Mouse (Mus musculus) forebrain, embryonic 13.5 days (tissue): ENCODE measurements around the gene Endov. TPM values are rescaled to one million over a fixed set of nuclear protein-coding genes. Genes with fewer than 3 reads are reported as not detected.

Experiments used
- ATAC-seq: fragments of 200-750 bp; cut with Nextera tagmentation; 2 replicates; pipeline ENCODE4 v1.8.0; 2017
- H3K27ac ChIP-seq: fragments of 300-500 bp; sonication (generic); 2 replicates; pipeline ENCODE4 v1.5.1; 2015; ENCODE audit warnings: inconsistent platforms, mild to moderate bottlenecking, moderate library complexity
- H3K27me3 ChIP-seq: fragments of 300-500 bp; sonication (generic); 2 replicates; pipeline ENCODE4 v1.6.1; 2015; ENCODE audit warnings: mild to moderate bottlenecking, inconsistent platforms
- H3K36me3 ChIP-seq: fragments of 300-500 bp; sonication (generic); 2 replicates; pipeline ENCODE4 v1.6.1; 2015; ENCODE audit warnings: mild to moderate bottlenecking, inconsistent platforms; ENCODE audit not compliant: poor library complexity, severe bottlenecking
- H3K4me1 ChIP-seq: fragments of 300-500 bp; sonication (generic); 2 replicates; pipeline ENCODE4 v1.6.1; 2015; ENCODE audit warnings: inconsistent platforms
- H3K4me2 ChIP-seq: fragments of 300-500 bp; sonication (generic); 2 replicates; pipeline ENCODE4 v1.6.1; 2015; ENCODE audit warnings: inconsistent platforms, mild to moderate bottlenecking, moderate library complexity
- H3K4me3 ChIP-seq: fragments of 300-500 bp; sonication (generic); 2 replicates; pipeline ENCODE4 v1.5.1; 2015; ENCODE audit warnings: mild to moderate bottlenecking, inconsistent platforms
- H3K9ac ChIP-seq: fragments of 300-500 bp; sonication (generic); 2 replicates; pipeline ENCODE4 v1.6.1; 2015; ENCODE audit warnings: mild to moderate bottlenecking, inconsistent platforms
- H3K9me3 ChIP-seq: fragments of 300-500 bp; sonication (generic); replicated peaks from 2 replicates; pipeline ENCODE4 v1.6.1; 2016; ENCODE audit warnings: inconsistent platforms
- WGBS: fragments of 180-500 bp; shearing (Covaris S2); methylation state at CpG from one replicate; pipeline ENCODE4 v1.1.7; 2015; 5-methylcytosine and 5-hydroxymethylcytosine counted together
- polyA plus RNA-seq: library from polyadenylated mRNA; unstranded; fragments of >200 nt; fragmentation: Nextera tagmentation; extraction: Ambion mirVana; gene quantifications from 2 replicates; pipeline ENCODE4 v1.2.1, GENCODE M21; 2015

Gene Endov
- polyA plus RNA-seq, 1 experiment from 2014 or later = 18.7 TPM

DNA sequence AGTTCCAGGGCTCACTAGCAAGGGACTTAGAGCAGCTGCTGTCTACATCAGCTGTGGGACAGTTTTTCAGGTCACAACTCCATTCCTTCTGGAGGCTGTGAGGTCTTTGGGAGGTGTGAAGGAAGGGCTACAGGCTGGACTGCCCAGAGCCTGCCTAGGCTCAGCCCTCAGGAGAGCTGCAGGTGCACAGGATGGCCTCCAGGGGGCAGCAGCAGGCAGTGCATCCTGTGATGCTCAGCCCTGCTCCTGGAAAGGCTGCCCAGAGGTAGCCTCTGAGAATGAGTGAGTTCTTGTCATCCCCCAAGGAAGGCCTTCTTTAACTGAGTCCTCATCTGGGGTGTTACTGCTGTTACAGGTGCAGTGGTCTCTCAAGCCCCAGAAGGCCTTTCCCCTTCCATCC, 12.5 kb downstream of the Endov start:
- no peak overlapping the region for H3K27ac ChIP-seq
- no peak overlapping the region for H3K4me2 ChIP-seq
- peaks cover 87% of the 10 kb centered on the region for H3K36me3 ChIP-seq

DNA sequence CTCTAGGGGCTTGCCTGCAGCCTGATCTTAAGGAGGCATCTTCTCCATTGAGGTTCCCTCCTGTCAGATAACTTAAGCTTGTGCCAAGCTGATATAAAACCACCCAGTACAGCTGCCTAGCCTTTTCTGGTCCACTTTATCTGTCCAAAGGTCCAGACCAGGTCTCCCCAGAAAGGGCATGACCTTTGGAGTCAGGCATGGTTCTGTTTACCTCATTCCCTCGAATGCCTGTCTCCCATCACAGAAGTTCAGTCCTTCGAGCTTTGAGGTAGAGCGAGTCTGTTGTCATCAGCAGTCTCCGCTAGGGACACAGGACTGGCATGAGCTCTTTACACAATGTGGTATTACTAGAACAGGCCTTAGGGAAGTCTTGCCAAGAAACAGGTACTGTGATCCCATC, 15.2 kb downstream of the Endov start:
- 93% methylated on average over 4 of the region's 4 CpGs for WGBS
- H3K4me1 ChIP-seq = peaks cover 29% of the 10 kb centered on the region
- H3K36me3 ChIP-seq = peaks cover 67% of the 10 kb centered on the region
- no peaks in the 10 kb centered on the region for H3K27me3 ChIP-seq
- ATAC-seq = no peak
- H3K27ac ChIP-seq = no peak overlapping the region
- H3K4me3 ChIP-seq = no peak overlapping the region
- no peak overlapping the region for H3K4me2 ChIP-seq
- no peaks in the 10 kb centered on the region for H3K9me3 ChIP-seq
- no peak overlapping the region for H3K9ac ChIP-seq

More for the DNA sequence above, 12.5 kb downstream of the Endov start:
- H3K9me3 ChIP-seq = no peaks in the 10 kb centered on the region
- H3K4me3 ChIP-seq = no peak overlapping the region
- peak; percentile 80 for ATAC-seq
- H3K9ac ChIP-seq = no peak overlapping the region
- H3K4me1 ChIP-seq = peaks cover 10% of the 10 kb centered on the region
- no peaks in the 10 kb centered on the region for H3K27me3 ChIP-seq

DNA sequence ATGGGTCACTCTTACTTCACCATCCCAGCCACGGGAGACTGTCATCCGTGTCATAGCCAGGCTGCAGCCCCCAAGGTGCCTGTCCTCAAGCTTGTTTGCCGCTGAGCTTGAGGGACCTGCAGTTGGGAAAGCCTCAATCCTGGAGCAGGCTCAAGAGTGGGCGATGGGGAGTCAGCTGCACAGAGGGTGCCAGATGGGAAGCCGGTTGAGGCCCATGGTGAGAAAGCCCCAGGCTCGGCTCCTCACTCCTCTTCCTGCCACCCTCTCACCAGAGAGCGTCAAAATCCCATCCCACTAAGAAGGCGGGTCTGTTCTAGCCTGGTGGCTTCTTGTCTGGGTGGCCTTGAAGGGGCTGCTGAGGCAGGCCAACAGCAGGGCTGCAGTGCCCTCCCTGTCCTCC, 16.6 kb downstream of the Endov start:
- 92% methylated on average over 8 of the region's 8 CpGs for WGBS
- Histone ChIP-seq H3K9me3 (no peaks in the 10 kb centered on the region), H3K4me1 (peaks cover 38% of the 10 kb centered on the region), H3K27ac (no peak overlapping the region; the same call in 1 of the 2 replicates), H3K4me2 (no peak overlapping the region), H3K27me3 (no peaks in the 10 kb centered on the region), H3K4me3 (no peak overlapping the region), H3K36me3 (peaks cover 53% of the 10 kb centered on the region), H3K9ac (no peak overlapping the region)
- no peak for ATAC-seq

GRCm38 (mm10) chr11:119509165-119509776, 18.1 kb downstream of the Endov start:
- H3K27me3 ChIP-seq = no peaks in the 10 kb centered on the region
- H3K4me3 ChIP-seq = no peak overlapping the region
- H3K4me1 ChIP-seq = peaks cover 51% of the 10 kb centered on the region
- peak overlapping the region; percentile 83 for H3K27ac ChIP-seq
- peak; percentile 57 for ATAC-seq
- H3K9ac ChIP-seq = no peak overlapping the region
- WGBS = 42% methylated on average over 5 of the region's 5 CpGs
- peaks cover 43% of the 10 kb centered on the region for H3K36me3 ChIP-seq
- no peaks in the 10 kb centered on the region for H3K9me3 ChIP-seq
- H3K4me2 ChIP-seq = no peak overlapping the region

DNA sequence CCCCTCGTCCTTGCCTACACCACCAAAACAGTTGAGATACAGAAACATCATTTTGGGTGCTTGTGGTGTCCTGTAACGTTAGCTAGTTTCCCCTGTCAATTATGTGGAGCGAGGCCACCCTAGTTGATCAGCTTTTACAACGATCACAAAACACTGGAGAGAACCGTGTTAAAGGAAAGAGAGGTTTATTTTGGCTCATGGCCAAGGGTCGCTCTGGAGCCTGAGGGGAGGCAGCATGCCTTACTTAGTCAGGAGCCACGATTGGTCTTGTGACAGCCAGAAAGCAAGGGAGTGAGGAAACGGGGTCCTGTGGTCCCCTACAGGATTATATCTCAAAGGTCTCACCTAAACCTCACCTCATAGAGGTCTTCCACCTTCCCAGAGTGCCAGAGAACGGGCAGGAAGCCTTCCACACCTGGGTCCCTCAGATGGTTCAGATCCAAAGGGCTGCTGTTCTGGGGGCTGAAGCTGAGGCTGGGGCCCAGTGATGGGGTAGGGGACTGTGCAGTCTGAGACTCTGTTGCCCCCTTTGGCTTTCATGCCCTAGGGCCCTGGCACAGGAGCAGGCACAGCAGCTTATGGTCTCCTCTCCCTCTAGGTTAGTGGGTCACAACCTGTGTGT, 22.0 kb downstream of the Endov start:
- H3K27me3 ChIP-seq = no peaks in the 10 kb centered on the region
- peaks cover 11% of the 10 kb centered on the region for H3K36me3 ChIP-seq
- no peaks in the 10 kb centered on the region for H3K9me3 ChIP-seq
- 48% methylated on average over 9 of the region's 9 CpGs for WGBS
- H3K9ac ChIP-seq = no peak overlapping the region
- no peak overlapping the region for H3K4me2 ChIP-seq
- ATAC-seq = no peak
- peaks cover 82% of the 10 kb centered on the region for H3K4me1 ChIP-seq
- no peak overlapping the region for H3K4me3 ChIP-seq
- H3K27ac ChIP-seq = 0 out of 2 replicates have a peak overlapping the region, but pooled peaks have one; percentile 2

- Histone ChIP-seq H3K36me3 (no peaks in the 10 kb centered on the region; the same call in 1 of the 2 replicates), H3K27ac (peak overlapping the region; percentile 95), H3K4me2 (peak overlapping the region; percentile 52), H3K9me3 (no peaks in the 10 kb centered on the region), H3K4me3 (peak overlapping the region; percentile 18; the same call in 1 of the 2 replicates), H3K9ac (peak overlapping the region; percentile 59; the same call in 1 of the 2 replicates), H3K4me1 (peaks cover 70% of the 10 kb centered on the region), H3K27me3 (no peaks in the 10 kb centered on the region)
- 29% methylated on average over 16 of the region's 16 CpGs for WGBS
- ATAC-seq = peak; percentile 14; the same call in 1 of the 2 replicates
Observed at GRCm38 (mm10) chr11:119514108-119514860, 23.1 kb downstream of the Endov start.

DNA sequence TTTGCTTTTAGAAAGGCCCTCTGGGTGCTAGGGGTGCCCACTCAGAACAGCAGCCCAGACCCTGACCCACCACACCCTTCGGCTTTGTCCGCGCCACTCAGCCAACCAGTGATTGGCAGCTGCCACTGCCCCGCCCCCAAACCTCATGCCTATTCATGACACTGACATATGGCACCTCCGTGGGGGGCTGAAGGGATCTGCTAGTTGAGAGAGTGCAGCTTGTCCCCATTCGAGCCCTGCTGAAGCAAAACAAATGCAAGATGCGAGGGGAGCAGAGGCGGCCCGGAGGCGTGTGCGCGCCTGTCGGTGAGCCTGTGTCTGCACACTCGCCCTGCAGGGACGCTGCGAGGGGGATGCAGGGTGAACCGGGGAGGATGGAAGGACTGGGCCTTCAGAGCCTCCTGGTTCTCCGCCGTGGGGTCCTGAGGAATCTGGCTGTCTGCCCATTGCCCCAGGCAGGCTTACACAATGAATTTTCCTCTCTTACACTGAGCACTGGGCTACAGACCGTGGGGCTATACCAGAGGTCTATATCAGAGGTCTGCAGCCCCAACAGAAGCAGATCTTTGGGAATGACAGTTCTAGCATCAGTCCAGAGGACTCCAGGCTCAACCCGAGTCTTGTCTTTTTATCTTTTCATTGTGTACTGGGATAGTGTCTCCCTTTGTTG, 24.0 kb downstream of the Endov start:
- Histone ChIP-seq H3K27ac (peak overlapping the region; percentile 95), H3K9ac (peak overlapping the region; percentile 59), H3K36me3 (no peaks in the 10 kb centered on the region), H3K4me2 (peak overlapping the region; percentile 52), H3K9me3 (no peaks in the 10 kb centered on the region), H3K4me3 (peak overlapping the region; percentile 18), H3K4me1 (peaks cover 62% of the 10 kb centered on the region), H3K27me3 (no peaks in the 10 kb centered on the region)
- peak; percentile 82 for ATAC-seq
- 2% methylated on average over 21 of the region's 21 CpGs for WGBS

GRCm38 (mm10) chr11:119515823-119516676, 24.9 kb downstream of the Endov start:
- Histone ChIP-seq H3K36me3 (no peaks in the 10 kb centered on the region), H3K27ac (peak overlapping the region; percentile 95), H3K27me3 (no peaks in the 10 kb centered on the region), H3K4me3 (no peak overlapping the region), H3K9me3 (no peaks in the 10 kb centered on the region), H3K4me2 (peak overlapping the region; percentile 52), H3K9ac (peak overlapping the region; percentile 59; the same call in 1 of the 2 replicates), H3K4me1 (peaks cover 58% of the 10 kb centered on the region)
- peak; percentile 9; the same call in 1 of the 2 replicates for ATAC-seq
- WGBS = 67% methylated on average over 16 of the region's 16 CpGs

DNA sequence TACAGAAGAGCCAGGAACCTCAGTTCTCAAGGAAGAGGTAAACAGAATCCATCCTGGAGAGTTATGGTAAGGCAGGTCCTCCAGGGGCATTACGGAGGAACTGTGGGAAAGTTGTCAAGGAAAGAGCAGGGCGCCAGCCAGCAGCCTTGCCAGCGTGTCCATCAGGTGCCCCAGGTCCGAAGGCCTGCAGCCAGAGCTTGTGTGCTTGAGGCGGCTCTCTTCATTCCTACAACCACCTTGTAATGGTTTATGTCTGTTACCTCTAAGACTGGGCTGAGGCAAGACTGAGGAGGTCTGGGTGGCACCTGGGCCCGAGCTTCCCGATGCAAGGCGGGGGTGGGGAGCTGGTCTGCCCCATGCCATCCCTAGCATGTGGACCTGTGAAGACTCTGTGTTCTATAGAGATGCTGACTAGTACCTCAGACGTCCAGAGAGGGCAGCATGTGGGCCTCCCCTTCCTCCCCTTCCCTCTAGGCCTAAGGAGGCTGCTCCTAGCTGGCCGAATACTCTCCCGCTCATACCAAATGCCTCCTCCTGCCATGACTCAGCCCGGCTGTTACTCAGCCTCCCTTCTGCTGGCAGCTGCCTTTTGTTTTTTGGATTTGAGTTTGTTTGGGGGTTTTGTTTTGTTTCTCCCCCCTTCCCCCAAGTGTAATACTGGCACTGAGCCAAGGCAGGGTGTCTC, 25.7 kb downstream of the Endov start:
- Histone ChIP-seq H3K36me3 (no peaks in the 10 kb centered on the region), H3K4me2 (no peak overlapping the region), H3K4me1 (peaks cover 53% of the 10 kb centered on the region), H3K9ac (no peak overlapping the region), H3K27me3 (no peaks in the 10 kb centered on the region), H3K9me3 (no peaks in the 10 kb centered on the region), H3K27ac (peak overlapping the region; percentile 60), H3K4me3 (no peak overlapping the region)
- 66% methylated on average over 12 of the region's 12 CpGs for WGBS
- no peak; the same call in 1 of the 2 replicates for ATAC-seq

DNA sequence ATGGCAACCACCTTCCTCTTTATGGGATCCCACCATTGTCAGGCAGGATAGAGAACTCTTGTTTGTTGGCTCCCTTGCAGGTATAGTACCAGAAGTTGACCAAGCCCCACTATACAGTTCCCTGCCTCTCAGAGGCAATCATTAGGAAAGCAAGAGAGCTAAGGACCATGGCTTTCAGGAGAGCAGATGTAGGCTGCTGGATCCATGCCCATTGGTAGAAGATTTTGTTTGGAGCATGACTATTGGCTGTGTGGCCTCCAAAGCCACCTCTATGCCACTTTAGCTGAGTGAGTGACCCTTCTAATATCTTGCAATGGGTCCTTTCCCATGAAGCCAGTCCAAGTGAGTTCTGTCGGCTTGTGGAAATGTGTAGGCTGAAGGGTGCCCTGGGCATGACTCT, 28.2 kb downstream of the Endov start:
- H3K9me3 ChIP-seq = no peaks in the 10 kb centered on the region
- no peak overlapping the region for H3K4me2 ChIP-seq
- WGBS = 96% methylated on average over 1 of the region's 1 CpGs
- ATAC-seq = no peak
- H3K4me1 ChIP-seq = peaks cover 34% of the 10 kb centered on the region
- H3K27ac ChIP-seq = no peak overlapping the region
- no peak overlapping the region for H3K9ac ChIP-seq
- no peak overlapping the region for H3K4me3 ChIP-seq
- no peaks in the 10 kb centered on the region for H3K36me3 ChIP-seq
- no peaks in the 10 kb centered on the region for H3K27me3 ChIP-seq
